Mouse (Mus musculus) adrenal gland, adult 2 months (tissue): Measurements from ENCODE around the gene Pram1. TPM values are rescaled to one million over a fixed set of nuclear protein-coding genes. Genes with fewer than 3 reads are reported as not detected.
"Not testable (repeated sequence)": the region's sequence is repeated elsewhere in the genome, so short reads cannot be mapped to it uniquely, and the experiment has no call there.

ENCODE experiments used
- DNase-seq: peaks from one replicate; pipeline ENCODE4 v3.0.0; 2021
- long read RNA-seq: library from polyadenylated mRNA; stranded (forward); transcript quantifications from one replicate; pipeline ENCODE4 v2.0.0, GENCODE M21; 2021
- polyA plus RNA-seq: library from polyadenylated mRNA; depleted of rRNA; stranded (reverse); fragments of >200 nt; gene quantifications from 2 replicates; pipeline ENCODE4 v1.2.3, GENCODE M21; 2012; rRNA removed
- total RNA-seq, 2 experiments: library from RNA; stranded (reverse); gene quantifications; 2 replicates each; pipeline ENCODE4 v1.2.3; 2021

Gene Pram1
- total RNA-seq = under 1 TPM; 0.49 to 0.97 TPM
- not detected in 2 replicates for polyA plus RNA-seq
- long read RNA-seq = 0 reads

DNA sequence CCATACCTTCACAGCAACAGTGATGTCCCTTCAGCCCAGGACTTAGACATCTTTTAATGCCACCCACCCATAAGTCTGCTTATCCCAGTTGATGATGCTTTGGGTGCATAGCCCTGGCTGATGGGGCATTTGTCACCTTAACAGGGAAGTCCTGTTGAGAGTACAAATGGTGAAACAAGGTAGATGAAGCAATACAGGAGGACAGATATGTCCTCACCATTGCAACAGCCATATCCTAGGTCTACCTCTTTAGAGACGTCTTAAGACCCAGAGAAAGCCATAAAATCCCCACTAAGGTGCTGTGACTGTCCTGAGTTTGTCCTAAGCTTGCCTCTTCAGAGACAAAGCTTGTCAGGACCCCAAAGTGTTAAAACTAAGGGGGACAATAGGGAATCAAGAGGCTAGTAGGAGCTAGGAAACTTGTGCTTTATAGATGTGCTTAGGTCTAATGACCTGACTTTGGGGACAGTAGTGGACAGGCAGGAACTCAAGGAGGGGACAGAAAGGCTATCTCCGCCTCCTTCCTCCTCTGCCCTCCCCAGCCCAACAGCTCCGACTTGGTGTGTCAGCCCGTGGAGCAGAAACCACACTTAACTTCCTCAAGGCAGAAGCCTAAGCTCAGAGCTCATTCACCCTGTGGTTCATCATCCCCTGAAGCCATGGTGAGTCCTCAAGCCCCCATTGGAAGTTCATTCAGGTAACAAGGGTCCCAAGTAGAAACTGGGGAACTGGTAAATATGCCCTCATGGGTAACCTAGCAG is at the start of gene Pram1:
TSS of gene Pram1 (plus strand) at position 541 of the 761 bp plus-strand sequence.
- peak; percentile 13 for DNase-seq

DNA sequence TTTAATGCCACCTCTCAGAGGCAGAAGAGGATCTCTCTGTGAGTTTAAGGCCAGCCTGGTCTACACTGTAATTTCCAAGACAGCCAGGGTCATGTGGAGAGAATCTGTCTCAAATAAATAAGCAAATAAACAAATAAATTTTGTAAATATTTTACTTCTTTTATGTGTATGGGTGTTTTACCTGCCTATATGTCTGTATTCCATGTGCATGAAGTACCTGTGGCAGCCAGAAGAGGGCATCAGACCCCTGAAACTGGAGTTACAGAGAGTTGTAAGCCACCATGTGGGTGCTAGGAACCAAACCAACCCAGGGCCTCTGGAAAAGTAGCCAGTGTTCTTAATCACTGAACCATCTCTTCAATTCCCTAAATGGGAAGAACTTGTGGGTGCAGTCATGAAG is 40.6 kb upstream of the Pram1 start:
- DNase-seq = no peak

DNA sequence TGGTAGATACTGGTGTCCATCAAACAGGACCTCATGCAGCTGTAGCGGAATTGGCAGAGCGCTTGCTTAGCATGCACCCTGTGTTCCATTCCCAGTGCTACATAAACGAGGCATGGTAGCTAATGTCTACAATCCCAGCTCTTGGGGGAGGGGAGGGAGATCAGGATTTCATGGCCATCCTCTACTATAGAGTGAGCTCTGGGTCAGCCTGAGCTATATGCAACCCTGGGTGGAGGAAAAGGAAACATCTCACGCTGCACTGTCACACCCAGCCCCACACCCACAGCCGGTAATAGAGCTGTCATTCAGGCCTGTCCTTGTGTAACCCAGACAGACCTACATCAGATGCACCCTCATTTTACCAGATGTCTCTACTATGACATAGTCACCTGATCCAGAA is 39.4 kb upstream of the Pram1 start:
- DNase-seq = no peak

DNA sequence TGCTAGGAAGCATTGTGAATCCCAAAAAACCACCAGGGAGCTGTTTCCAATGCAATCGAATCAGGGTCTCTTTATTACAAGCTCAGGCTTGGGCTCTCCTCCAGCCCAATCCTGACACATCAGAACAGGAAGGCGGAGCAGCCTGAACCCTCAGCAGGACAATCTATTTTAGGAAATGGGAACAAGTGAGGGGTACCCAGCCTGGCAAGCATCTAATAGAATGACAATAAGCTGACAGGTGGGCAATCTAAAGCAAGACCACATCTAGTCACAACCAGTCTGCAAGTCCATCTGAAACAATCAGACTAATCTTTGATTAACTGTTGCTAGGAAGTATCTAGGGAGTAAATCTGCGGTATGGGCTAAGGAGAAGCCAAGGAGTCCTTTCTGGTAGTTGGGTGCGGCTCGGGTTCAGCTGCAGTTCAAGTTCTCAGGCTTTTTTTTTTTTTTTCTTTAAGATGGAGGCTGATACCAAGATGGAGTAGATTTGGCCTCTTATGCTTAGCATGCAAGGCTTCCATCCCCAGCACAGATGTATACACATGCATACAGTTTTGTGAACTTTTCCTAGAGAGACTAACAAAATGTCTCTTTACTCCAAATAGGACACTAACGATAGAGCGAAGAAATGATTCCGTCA is 37.9 kb upstream of the Pram1 start:
- DNase-seq = no peak

DNA sequence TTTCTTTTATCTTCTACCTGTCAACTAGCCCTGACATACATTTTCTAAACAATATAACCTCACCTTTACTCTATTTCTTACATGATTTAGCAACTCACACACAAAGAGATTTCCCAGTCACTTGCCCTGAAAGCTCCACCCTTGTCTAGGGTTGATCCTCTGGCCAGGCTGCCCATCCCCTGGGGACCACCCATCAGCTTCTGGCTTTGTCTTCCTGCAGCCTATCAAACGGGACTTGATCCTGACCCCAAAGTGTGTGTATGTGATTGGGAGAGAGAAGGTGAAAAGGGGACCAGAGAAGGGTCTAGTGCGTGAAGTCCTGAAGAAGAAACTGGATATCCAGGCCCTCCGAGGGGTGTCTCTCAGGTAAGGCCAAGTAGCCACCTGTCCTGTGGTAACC is 37.0 kb upstream of the Pram1 start:
- no peak for DNase-seq

DNA sequence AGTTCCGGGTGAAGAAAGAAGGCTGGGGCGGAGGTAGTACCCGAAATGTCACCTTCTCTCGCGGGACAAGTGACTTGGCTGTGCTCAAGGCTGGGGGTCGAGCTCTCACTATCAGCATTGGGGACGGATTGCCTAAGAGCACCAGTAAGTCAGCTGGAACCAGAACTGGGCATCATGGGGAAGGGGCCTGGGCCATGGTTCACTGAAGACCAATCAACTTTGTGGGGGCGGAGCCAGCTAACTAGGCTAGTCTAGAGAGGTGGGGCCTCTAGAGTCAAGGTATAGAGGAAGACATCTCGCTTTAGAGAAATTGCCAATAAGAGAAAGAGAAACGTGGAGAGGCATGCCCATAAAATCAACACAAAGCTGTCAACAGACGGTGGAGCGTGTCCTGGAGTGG is 35.9 kb upstream of the Pram1 start:
- DNase-seq = no peak

DNA sequence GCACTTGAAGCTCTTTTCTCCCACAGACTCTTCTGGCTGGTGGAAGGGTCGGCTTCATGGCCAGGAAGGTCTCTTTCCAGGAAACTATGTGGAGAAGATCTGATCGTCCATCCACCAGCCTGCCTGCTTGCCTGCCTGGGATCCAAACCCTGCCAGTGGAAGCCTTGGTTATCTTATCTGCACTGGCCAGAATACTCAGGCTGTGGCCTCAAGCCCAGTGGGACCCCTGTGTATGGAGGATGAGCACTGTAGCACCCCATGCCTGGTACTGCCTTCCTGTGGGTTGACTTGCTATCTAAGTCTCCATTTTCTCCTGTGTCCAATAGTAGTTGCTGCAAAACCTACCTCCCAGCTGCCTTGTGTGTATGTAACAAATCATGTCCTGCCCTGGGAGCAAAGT is 30.6 kb upstream of the Pram1 start:
- no peak for DNase-seq

DNA sequence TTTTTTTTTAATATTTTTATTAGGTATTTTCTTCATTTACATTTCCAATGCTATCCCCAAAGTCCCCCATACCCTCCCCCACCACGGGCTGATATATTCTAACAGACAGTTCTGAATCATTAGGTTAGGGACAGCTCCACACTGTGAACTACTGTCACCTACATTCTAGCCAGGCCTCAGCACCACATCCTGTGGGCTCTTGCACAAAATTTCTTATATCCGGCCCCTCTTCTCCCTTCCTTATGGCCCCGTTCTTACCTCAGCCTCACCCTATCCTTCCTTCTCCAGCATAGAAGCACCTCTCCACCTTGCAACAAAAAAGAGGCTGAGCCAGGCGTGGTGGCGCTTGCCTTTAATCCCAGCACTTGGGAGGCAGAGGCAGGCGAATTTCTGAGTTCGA is 27.3 kb upstream of the Pram1 start:
- no peak for DNase-seq

DNA sequence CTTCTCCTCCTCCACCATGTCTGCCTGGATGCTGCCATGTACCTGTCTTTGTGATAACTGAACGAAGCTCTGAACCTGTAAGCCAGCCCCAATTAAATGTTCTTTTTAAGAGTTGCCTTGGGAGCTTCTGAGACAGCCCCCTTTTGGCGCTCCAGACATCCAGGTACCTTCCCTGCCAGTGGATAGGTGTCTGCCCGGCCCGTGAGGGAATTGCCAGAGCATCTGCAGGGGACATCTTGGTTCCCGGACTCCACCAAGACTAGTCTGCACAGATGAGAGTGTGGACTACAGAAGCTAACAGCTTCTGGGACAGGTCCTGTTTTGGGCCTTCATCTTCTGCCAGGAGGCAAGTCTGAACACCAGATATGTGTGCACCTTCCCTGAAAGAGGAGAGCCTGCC is 24.1 kb upstream of the Pram1 start:
- not testable (repeated sequence) for DNase-seq

DNA sequence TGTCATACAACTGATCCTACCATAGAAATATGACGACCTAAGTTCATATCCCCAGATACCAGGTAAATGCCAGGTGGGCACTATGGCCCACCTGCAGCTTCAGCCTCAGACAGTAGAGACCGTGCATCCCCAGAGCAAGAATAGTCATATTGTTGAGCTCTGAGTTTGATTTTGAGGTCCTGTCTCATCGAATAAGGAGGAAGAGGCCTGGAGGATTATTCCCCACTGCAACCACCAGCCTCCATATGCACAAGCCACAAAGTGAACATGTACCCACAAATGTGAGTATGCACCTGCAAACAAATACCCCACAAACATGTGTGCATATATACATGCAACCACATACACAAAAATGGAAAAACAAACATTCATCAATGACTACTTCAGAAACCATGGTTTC is 10.6 kb upstream of the Pram1 start:
- no peak for DNase-seq

DNA sequence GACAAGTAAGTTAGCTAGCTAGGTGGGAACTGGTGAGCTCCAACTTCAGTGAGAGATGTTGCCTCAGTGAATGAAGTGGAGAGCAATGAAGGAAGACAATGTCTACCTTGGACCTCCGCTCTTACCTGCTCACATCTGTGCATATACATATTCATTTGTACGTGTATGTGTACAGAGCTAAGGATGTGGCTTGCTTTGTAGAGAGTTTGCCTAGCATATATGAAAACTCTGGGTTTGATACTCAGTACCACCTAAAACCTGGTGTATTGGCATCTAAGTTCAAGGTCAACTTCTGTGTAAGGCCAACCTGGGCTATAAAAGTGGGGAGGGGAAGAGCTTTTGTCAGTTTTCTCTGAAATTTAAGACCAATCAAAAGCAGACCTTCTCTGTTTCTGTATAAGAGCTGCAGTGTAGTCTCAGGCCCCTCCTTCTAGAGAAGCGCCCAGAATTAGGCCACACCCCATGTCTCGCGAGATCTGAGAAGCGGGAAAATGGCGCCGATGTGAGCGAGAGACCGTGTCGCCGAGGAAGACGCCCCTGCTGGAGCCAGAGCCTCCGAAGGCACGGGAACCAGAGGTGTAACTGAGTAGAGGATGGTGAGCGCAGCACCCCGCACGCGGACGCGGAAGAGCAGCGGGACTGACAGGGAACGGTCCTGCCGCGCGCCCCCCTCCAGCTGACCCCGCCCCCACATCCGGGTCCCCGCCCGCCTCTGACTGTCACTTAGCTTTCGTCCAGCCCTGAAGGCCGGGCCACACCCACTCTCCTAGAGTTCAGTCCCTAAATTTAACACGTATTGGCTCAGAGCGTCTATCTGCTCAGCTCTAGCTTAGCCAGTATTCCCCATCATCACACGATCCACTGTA is 9.0 kb upstream of the Pram1 start, which contains the start of gene Zfp414:
TSS of gene Zfp414 (plus strand) at position 470 of the 866 bp plus-strand sequence.
- peak; percentile 94 for DNase-seq

DNA sequence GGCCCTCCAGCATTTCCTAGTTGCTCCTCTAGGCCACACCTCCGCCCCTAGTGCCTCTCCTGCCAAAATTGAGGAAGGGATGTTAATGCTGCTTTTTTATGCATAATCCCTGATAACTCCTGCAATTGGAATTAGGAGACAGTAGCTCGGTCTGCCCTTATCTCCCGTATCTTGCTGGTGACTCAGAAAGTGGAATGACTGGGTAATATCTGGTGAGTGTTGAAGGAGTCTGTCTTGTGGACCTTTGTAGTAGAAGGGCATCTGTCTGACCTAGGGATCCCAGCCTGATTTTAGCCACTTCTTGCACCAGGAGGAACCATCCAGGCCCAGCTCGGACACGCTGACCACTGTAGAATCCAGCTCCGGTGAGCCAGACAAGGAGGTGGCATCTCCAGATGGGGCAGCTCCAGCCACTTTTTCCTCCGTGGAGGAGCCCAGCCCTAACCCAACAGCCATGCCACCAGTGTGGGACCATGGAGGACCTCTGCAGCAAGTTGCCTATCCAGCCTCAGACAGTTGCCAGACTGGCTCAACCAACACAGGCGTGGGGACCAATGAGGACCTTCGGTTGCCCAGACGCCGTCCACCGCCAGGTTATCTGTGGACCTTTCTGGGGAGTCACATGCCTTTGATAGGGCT is 8.2 kb upstream of the Pram1 start:
- no peak for DNase-seq

DNA sequence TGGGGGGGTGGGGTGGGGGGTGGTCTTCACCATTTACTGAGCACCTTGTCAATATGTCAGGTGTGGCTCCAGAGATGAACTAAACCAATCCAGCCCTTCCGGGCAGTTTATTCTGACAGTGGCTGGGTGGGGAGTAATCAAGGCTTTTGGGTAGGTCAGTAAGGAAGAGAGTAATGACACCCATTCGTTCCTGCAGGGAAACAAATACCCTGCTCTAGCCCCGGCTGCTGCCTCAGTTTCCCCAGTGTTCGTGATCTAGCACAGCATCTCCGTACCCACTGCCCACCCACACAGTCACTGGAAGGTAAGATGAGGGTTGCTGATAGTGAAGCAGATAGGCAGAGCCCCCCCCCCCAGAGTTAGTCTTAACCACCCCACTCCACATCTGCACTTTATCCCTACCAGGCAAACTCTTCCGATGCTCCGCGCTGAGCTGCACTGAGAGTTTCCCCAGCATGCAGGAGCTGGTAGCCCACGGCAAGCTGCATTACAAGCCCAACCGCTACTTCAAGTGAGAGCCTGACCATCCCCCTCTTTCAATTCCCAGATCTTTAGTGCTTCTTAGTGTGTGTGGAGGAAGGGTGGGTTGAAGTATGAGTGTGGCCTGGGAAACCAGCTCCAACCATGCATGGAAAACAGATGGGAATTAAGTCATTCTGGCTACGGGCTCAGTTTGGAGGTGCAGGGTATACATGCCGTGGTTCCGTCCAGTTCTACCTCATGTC is 7.5 kb upstream of the Pram1 start:
- DNase-seq = no peak

DNA sequence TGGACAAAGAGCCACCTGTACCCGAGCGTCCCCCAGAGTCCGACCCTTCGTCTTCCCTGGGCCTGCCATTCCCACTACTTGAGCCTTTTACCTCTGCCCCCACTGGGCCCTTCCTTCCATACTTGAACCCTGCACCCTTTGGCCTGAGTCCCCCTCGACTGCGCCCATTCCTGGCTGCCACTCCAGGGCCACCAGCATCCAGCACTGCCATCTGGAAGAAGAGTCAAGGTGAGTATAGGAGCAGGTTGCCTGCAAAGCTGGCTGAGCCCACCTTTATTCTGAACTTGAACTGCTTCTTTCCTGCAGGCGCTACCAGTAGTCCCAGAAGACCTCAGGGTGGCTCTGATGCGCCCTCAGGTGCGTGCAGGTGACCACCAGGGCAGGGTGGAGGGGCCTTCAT is 6.6 kb upstream of the Pram1 start:
- DNase-seq = no peak

DNA sequence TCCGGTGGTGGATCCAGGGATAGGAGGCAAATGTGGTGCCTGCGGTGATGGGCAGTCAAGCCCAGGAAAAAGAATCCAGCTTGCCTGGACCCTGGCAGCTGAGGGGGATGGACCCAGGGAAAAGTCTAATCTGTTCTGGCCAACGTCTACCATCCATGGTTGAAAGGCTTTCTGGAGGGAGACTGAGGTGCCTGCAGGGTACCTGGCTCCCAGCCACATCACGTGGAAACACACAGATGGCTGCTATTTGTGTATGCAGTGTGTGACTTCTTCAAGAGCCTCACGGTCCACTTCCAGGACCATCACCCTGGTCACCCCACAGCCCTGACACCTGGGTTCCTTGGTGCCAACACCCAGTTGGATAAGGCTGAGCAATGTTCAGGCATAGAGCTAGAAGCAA is 6.1 kb upstream of the Pram1 start:
- DNase-seq = no peak

DNA sequence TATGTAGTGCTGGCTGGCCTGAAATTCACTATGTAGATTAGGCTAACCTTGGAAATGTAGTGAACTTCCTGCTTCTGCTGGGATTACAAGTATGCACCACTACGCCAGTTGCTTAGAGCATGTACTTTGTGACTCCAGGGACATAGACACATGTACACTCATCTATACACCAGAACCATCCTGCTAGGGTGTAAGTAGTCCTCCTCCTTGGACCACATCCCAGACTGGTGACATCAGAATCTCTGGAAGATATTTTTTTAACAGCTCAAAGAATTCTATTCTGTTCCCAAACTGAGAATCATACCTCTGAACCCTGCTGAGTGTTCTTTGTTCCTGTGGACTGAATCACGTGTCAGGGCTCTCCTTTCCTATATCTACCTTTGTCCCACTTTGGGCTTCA is 818 bp upstream of the Pram1 start:
- peak; percentile 29 for DNase-seq

DNA sequence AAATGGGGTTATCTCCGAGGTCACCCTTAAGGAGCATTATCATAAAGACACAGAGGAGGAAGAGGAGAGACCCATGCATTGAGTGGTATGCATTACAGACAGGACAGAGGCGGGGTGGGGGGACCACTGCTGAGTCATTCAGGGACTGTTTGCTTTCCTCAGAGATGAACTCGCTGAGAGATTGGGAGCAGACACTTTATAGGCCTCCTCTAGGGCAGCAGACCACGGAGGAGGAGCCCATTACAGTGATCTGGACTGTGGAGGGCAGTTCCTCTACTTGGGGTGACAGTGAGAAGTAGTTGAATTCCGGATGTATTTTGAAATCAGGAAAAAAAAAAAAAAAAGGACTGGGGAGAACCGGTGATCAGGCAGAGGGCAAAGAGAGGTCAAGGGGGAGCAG is 1.9 kb downstream of the Pram1 start:
- DNase-seq = peak; percentile 0

DNA sequence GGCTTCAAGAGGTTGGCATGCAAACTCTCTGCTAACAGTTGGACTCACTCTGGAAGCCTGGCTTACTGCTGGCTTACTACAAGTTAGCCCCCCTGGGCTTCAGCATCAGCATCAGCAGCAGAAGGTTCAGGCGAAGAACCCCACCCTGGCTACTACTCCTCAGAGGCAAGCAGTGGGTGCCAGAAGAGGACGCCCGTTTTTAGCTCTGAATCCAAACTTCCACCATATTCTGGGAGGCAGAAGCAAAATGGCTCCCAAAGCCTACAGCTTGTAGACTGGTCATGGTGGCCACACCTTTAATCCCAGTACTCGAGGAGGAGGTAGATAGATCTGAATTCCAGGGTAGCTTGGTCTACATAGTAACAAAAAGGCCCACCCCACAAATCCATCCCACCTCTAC is 6.2 kb downstream of the Pram1 start:
- DNase-seq = no peak

DNA sequence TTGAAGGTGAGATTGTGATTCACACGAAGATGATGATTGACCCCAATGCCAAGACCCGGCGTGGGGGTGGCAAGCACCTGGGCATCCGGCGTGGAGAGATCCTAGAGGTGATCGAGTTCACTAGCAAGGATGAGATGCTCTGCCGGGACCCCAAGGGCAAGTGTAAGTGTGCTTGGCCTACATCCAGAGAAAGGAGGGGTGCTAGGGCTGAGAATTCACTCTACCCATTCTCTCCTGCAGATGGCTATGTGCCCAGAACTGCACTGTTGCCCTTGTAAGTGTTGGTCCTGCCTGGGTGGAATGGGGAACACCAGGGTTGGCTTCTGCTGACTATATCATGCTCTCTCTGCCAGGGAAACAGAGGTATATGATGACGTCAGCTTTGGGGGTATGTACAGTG is 7.2 kb downstream of the Pram1 start:
- no peak for DNase-seq

DNA sequence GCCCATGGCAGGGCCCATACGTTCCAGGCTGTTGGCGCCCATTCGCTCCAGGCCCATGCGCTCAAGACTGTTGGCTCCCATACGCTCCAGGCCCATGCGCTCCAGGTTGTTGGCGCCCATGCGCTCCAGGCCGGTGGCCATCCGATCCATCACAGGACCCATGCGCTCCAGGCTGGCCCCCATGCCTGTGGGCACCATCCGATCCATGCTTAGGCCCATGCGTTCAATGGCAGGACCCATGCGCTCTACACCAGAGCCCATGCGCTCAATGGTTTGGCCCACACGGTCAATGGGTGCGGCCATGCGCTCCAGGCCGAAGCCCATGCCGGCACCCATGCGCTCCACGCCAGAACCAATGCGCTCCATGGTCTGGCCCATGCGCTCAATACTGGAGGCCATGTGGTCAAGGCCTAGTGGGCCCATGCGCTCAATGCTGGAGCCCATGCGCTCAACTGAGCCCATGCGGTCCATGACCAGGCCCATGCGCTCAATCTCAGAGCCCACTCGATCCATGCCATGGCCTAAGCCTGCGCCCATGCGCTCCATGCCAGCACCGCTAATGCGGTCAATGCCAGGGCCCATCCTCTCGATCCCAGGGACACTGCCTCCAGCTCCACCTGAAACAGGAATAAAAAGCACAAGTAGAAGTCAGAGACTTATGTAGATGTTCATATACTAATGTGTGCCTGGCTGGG is 12.1 kb downstream of the Pram1 start:
- DNase-seq = no peak

DNA sequence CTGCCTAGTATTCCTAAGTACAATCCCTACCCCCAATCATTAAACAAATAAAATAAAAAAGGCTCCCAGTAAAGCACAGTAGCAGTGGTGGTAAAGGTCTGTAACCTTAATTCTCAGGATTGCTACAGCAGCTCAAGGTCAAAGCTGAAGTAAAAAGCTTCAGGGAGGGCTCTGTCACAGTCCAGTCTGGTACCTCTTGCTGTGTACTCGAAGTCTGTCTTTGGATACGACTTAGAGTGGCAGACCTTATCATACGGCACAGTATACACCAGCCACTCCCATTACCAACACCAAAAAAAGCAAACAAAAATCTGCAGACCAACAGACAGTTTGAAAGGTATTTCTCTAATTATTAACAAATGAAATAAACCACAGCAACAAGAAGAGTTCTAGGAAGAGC is 29.0 kb downstream of the Pram1 start:
- no peak for DNase-seq
